Mouse (Mus musculus): ENCODE results near the gene Gm21974. TPM values are rescaled to one million over a fixed set of nuclear protein-coding genes. Genes with fewer than 3 reads are reported as not detected.

Gene Gm21974
- polyA plus RNA-seq, 1 experiment from 2014 or later: not detected

- Histone ChIP-seq H3K4me3 (replicated peaks) (no peak overlapping the region), H3K9me3 (no peaks in the 10 kb centered on the region), H3K4me2 (replicated peaks) (no peak overlapping the region), H3K27ac (no peak overlapping the region), H3K9ac (no peak overlapping the region), H3K4me1 (replicated peaks) (peaks cover 12% of the 10 kb centered on the region), H3K27me3 (replicated peaks) (no peaks in the 10 kb centered on the region), H3K36me3 (peaks cover 26% of the 10 kb centered on the region)
- WGBS: 79% methylated on average over 3 of the region's 3 CpGs
- no peak for ATAC-seq
Observed at GRCm38 (mm10) chr7:127888821-127889220, 6.4 kb downstream of the Gm21974 start.

- no peaks in the 10 kb centered on the region for H3K9me3 ChIP-seq
- H3K36me3 ChIP-seq: peaks cover 35% of the 10 kb centered on the region
- H3K27ac ChIP-seq: no peak overlapping the region
- 83% methylated on average over 3 of the region's 3 CpGs for WGBS
- H3K4me1 ChIP-seq (replicated peaks): peaks cover 21% of the 10 kb centered on the region
- no peak for ATAC-seq
- no peak overlapping the region for H3K4me3 ChIP-seq (replicated peaks)
- H3K9ac ChIP-seq: no peak overlapping the region
- no peaks in the 10 kb centered on the region for H3K27me3 ChIP-seq (replicated peaks)
- no peak overlapping the region for H3K4me2 ChIP-seq (replicated peaks)
Observed at GRCm38 (mm10) chr7:127887781-127888180, 7.5 kb downstream of the Gm21974 start.

GRCm38 (mm10) chr7:127887191-127887590, 8.1 kb downstream of the Gm21974 start:
- 86% methylated on average over 8 of the region's 8 CpGs for WGBS
- no peak overlapping the region for H3K4me2 ChIP-seq (replicated peaks)

GRCm38 (mm10) chr7:127886551-127886950, 8.7 kb downstream of the Gm21974 start:
- H3K4me2 ChIP-seq (replicated peaks): no peak overlapping the region
- ATAC-seq: no peak
- peaks cover 45% of the 10 kb centered on the region for H3K36me3 ChIP-seq
- no peak overlapping the region for H3K4me3 ChIP-seq (replicated peaks)
- 89% methylated on average over 6 of the region's 6 CpGs for WGBS
- no peaks in the 10 kb centered on the region for H3K9me3 ChIP-seq
- no peak overlapping the region for H3K27ac ChIP-seq
- peak overlapping the region; percentile 4; the same call in 1 of the 2 replicates for H3K9ac ChIP-seq
- H3K4me1 ChIP-seq (replicated peaks): peaks cover 22% of the 10 kb centered on the region
- H3K27me3 ChIP-seq (replicated peaks): no peaks in the 10 kb centered on the region

More at GRCm38 (mm10) chr7:127887191-127887590, 8.1 kb downstream of the Gm21974 start:
- Histone ChIP-seq H3K4me1 (replicated peaks) (peaks cover 22% of the 10 kb centered on the region), H3K27me3 (replicated peaks) (no peaks in the 10 kb centered on the region), H3K9ac (0 out of 2 replicates have a peak overlapping the region, but pooled peaks have one; percentile 4), H3K36me3 (peaks cover 38% of the 10 kb centered on the region), H3K27ac (no peak overlapping the region), H3K4me3 (replicated peaks) (no peak overlapping the region), H3K9me3 (no peaks in the 10 kb centered on the region)
- no peak for ATAC-seq

- Histone ChIP-seq H3K4me1 (replicated peaks) (peaks cover 22% of the 10 kb centered on the region), H3K27me3 (replicated peaks) (no peaks in the 10 kb centered on the region), H3K9ac (no peak overlapping the region; the same call in 1 of the 2 replicates), H3K4me3 (replicated peaks) (no peak overlapping the region), H3K36me3 (peaks cover 51% of the 10 kb centered on the region), H3K4me2 (replicated peaks) (no peak overlapping the region), H3K9me3 (no peaks in the 10 kb centered on the region), H3K27ac (no peak overlapping the region)
- 0 out of 2 replicates have a peak, but pooled peaks have one; percentile 32 for ATAC-seq
- 64% methylated on average over 6 of the region's 6 CpGs for WGBS
Observed at GRCm38 (mm10) chr7:127885951-127886350, 9.3 kb downstream of the Gm21974 start.

- no peak for ATAC-seq
- H3K9ac ChIP-seq: no peak overlapping the region
- no peak overlapping the region for H3K4me3 ChIP-seq (replicated peaks)
- no peaks in the 10 kb centered on the region for H3K27me3 ChIP-seq (replicated peaks)
- no peak overlapping the region for H3K27ac ChIP-seq
- WGBS: 84% methylated on average over 12 of the region's 12 CpGs
- peaks cover 67% of the 10 kb centered on the region for H3K36me3 ChIP-seq
- no peak overlapping the region for H3K4me2 ChIP-seq (replicated peaks)
- H3K9me3 ChIP-seq: no peaks in the 10 kb centered on the region
- H3K4me1 ChIP-seq (replicated peaks): peaks cover 29% of the 10 kb centered on the region
Observed at GRCm38 (mm10) chr7:127880431-127880830, 14.8 kb downstream of the Gm21974 start.

- WGBS: 97% methylated on average over 9 of the region's 9 CpGs
- H3K36me3 ChIP-seq: peaks cover 59% of the 10 kb centered on the region
- no peak for ATAC-seq
Observed at GRCm38 (mm10) chr7:127879301-127879700, 16.0 kb downstream of the Gm21974 start.

GRCm38 (mm10) chr7:127876467-127877348, 18.5 kb downstream of the Gm21974 start, which contains the start of gene Zfp668:
Zfp668 (minus strand) TSS chr7:127876828.
- Histone ChIP-seq H3K4me1 (replicated peaks) (peaks cover 22% of the 10 kb centered on the region), H3K4me3 (replicated peaks) (peak within 1 kb of the TSS; percentile 94), H3K4me2 (replicated peaks) (peak within 1 kb of the TSS; percentile 78), H3K27ac (peak within 1 kb of the TSS; percentile 99), H3K36me3 (peaks cover 33% of the 10 kb centered on the region), H3K9me3 (no peaks in the 10 kb centered on the region), H3K9ac (peak within 1 kb of the TSS; percentile 96), H3K27me3 (replicated peaks) (no peaks in the 10 kb centered on the region)
- WGBS: under 1% methylated on average over 60 of the region's 60 CpGs
- peak; percentile 82 for ATAC-seq

More at GRCm38 (mm10) chr7:127879301-127879700, 16.0 kb downstream of the Gm21974 start:
- Histone ChIP-seq H3K4me3 (replicated peaks) (no peak overlapping the region), H3K4me2 (replicated peaks) (no peak overlapping the region), H3K9ac (no peak overlapping the region), H3K4me1 (replicated peaks) (peaks cover 27% of the 10 kb centered on the region), H3K27me3 (replicated peaks) (no peaks in the 10 kb centered on the region), H3K27ac (no peak overlapping the region), H3K9me3 (no peaks in the 10 kb centered on the region)

GRCm38 (mm10) chr7:127876041-127876466, 19.2 kb downstream of the Gm21974 start, which contains the start of gene Zfp646:
Zfp646 (plus strand) TSS chr7:127876221.
- Histone ChIP-seq H3K4me1 (replicated peaks) (peaks cover 22% of the 10 kb centered on the region), H3K9ac (peak within 1 kb of the TSS; percentile 96), H3K27ac (peak within 1 kb of the TSS; percentile 99), H3K27me3 (replicated peaks) (no peaks in the 10 kb centered on the region), H3K4me2 (replicated peaks) (peak within 1 kb of the TSS; percentile 78), H3K36me3 (peaks cover 26% of the 10 kb centered on the region), H3K9me3 (no peaks in the 10 kb centered on the region), H3K4me3 (replicated peaks) (peak within 1 kb of the TSS; percentile 94)
- under 1% methylated on average over 40 of the region's 41 CpGs for WGBS
- ATAC-seq: peak; percentile 92

GRCm38 (mm10) chr7:127875627-127876001, 19.6 kb downstream of the Gm21974 start:
- Histone ChIP-seq H3K27ac (peak overlapping the region; percentile 99), H3K4me2 (replicated peaks) (peak overlapping the region; percentile 76), H3K9ac (peak overlapping the region; percentile 96), H3K9me3 (no peaks in the 10 kb centered on the region), H3K4me1 (replicated peaks) (peaks cover 22% of the 10 kb centered on the region), H3K4me3 (replicated peaks) (peak overlapping the region; percentile 94), H3K27me3 (replicated peaks) (no peaks in the 10 kb centered on the region), H3K36me3 (peaks cover 23% of the 10 kb centered on the region)
- under 1% methylated on average over 43 of the region's 43 CpGs for WGBS
- peak; percentile 92 for ATAC-seq

- H3K9ac ChIP-seq: peak overlapping the region; percentile 96
- H3K27ac ChIP-seq: peak overlapping the region; percentile 99
- H3K4me3 ChIP-seq (replicated peaks): peak overlapping the region; percentile 94
- ATAC-seq: peak; percentile 19; the same call in 1 of the 2 replicates
- peaks cover 22% of the 10 kb centered on the region for H3K4me1 ChIP-seq (replicated peaks)
- WGBS: 4% methylated on average over 20 of the region's 20 CpGs
- peaks cover 17% of the 10 kb centered on the region for H3K36me3 ChIP-seq
- no peaks in the 10 kb centered on the region for H3K27me3 ChIP-seq (replicated peaks)
- peak overlapping the region; percentile 76 for H3K4me2 ChIP-seq (replicated peaks)
- H3K9me3 ChIP-seq: no peaks in the 10 kb centered on the region
Observed at GRCm38 (mm10) chr7:127874812-127875626, 20.2 kb downstream of the Gm21974 start.

All from intestine, embryonic 15.5 days (tissue).